Mouse (Mus musculus) olfactory bulb, adult 2 months (tissue): Measurements from ENCODE around the gene Cyp27a1.

Source experiments
- CTCF ChIP-seq: fragments of 200-500 bp; IDR thresholded peaks from 2 replicates; pipeline ENCODE4 v1.5.1; 2012; ENCODE audit warnings: low read depth, mild to moderate bottlenecking, low read length, moderate library complexity; ENCODE audit not compliant: insufficient read depth
- POLR2A ChIP-seq: fragments of 200-500 bp; IDR thresholded peaks from 2 replicates; pipeline ENCODE4 v1.6.1; 2012; ENCODE audit warnings: mild to moderate bottlenecking, low read depth, low read length, moderate library complexity; ENCODE audit not compliant: insufficient read depth

GRCm38 (mm10) chr1:74687131-74687530, 26.2 kb upstream of the Cyp27a1 start:
- TF ChIP-seq CTCF: no peak
- no peak for TF ChIP-seq POLR2A
